Mouse (Mus musculus) T-helper 1 cell (primary cell): ENCODE measurements around the gene Ate1.

Experiments used
- in situ Hi-C: fragments of 300-600 bp; cut with MboI, MseI; formaldehyde crosslinking; loops from one replicate; pipeline ENCODE4 v1.15.1; 2025; ENCODE audit warnings: high pct_unique_total_duplicates

Gene Ate1

GRCm38 (mm10) chr7:130523451-130523850, 3.3 kb upstream of the Ate1 start:
- in situ Hi-C loops = loop anchor here (25.0 kb wide), 1 partner anchor 1039 kb away; the partner anchor contains the start of gene Bub3

DNA sequence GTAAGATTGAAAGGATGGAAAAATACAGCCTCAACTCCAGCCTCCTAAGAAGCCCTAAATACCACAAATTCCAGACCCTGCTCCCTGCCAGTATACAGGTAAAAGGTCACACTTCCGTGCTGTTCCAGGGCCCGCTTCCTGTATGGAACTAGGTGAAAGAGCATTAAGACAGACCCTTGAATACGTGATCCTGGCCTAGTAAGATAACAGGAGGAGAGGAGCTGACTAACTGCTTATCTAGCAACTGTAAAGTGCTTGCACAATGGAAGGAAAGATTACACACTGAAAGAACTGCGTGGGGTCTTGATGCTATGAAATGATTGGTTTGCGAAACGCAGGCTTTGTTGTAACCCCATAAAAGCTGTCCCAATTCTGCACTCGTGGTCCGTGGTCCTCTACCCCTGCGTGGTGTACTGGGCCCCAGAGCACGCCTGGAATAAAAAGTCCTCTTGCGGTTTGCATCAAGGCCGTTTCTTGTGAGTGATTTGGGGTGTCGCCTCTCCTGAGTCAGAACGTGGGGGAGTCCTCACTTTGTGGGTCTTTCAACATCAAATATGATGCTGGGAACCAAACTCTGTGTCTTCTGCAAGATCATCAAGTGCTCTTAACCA, 748 bp upstream of the Ate1 start:
- in situ Hi-C loops = loop anchor here (25.0 kb wide), 1 partner anchor 1041 kb away; the partner anchor contains the start of gene Bub3

DNA sequence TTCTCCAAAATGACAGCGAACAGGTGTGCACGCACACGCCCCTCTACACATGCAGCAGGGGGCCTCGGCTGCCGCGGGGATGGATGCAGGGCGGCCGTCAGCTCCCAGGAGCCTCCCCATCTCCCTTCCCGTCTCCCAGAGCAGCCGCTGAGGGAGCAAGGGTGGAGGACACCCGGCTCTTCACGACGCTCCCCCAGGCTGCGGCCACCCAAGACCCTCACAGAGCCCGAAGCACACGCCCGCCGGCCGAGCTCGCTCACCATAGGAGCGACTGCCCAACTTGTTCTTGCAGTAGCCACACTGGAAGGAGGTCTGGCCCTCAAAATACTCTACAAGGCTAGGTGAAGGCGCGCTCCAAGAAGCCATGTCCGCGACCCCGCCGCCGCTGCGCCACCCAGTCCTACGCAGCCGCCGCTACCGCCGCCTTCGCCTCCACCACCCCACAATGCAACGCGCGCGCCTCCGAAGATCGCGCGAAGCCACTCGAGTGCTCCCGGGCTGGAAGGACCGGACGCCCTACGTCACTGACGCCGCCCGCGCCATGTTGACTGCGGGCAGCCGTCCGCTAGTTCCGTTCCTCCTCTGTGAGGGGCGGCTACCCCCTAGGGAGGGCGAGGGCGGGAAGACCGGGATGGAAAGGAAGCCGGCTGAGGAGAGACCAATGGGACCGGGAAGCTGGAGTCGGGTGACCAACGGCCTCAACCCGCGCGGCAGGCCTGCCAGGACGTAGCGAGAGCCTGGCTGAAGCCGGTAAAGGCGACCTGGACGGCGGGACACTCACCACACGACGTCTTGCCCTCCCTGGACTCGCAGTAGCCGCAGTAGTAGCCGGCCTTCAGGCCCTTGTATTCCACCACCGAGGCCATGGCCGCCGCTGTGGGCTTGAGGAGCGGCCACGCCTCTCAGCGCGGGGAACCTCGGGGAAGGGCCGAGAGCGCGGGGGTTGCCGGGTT, 797 bp downstream of the Ate1 start:
- in situ Hi-C loops = loop anchor here (25.0 kb wide), 1 partner anchor 1043 kb away; the partner anchor contains the start of gene Bub3

- in situ Hi-C loops = loop anchor here (25.0 kb wide), 1 partner anchor 1044 kb away; the partner anchor contains the start of gene Bub3
Measured at GRCm38 (mm10) chr7:130518213-130519095, 1.7 kb downstream of the Ate1 start.

GRCm38 (mm10) chr7:130510243-130510642, 9.9 kb downstream of the Ate1 start:
- in situ Hi-C loops = loop anchor here (25.0 kb wide), 1 partner anchor 1052 kb away; the partner anchor contains the start of gene Bub3

DNA sequence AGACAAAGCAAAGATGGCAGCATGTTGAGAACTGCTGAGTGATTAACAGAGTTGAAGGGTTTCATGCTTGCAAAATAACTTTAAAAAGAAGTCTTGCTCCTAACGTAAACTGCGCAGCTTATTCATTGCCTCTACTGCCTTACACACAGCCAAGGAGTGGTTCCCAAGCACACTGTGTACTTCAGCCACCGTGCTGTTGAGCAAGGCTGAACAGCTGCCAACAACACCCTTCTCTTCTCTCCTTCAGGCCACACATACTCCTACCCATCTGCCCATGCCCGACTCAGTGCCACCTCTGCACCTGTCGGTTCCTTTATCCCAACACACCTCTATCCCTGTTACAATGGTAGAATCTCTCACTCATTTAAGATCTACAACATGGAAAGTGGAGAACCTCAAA, 17.2 kb downstream of the Ate1 start:
- in situ Hi-C loops = loop anchor here (25.0 kb wide), 1 partner anchor 1059 kb away; the partner anchor contains the start of gene Bub3

- in situ Hi-C loops = loop anchor here (25.0 kb wide), 1 partner anchor 1061 kb away; the partner anchor contains the start of gene Bub3
Measured at GRCm38 (mm10) chr7:130501499-130501898, 18.7 kb downstream of the Ate1 start.

DNA sequence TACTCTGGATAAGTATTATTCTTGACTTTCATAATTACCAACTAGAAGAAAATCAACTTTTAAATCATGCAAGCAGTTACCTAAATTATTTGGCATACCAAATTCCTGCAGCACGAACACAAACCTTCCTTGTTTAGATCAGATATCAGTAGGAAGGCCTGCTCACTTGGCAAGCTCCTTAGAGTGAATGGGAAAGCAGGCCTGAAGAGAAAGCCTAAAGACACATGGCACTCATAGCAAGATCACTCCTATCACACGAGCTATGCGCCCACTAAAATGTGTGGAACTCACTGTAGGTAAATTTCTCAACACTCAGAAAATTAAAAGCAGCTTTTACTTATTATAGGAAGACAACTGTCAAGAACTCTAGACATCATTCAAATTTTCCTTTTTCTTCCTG, 26.8 kb downstream of the Ate1 start:
- in situ Hi-C loops = no loop called here

DNA sequence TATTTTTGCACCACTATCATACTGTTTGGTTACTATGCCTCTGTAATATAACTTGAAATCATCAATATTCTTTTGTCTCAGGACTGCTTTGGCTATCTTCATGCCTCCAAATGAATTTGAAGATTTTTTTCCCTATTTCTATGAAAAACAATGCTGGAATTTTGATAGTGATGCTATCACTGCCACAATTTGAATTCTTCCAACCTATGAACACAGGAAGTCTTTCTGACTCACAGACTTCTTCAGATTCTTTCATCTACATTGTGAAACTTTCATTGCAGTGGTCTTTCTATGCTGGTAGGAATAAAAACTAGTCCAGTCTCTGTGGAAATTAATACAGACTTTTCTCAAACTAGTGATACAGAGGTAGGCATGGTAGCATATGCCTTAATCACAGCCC, 28.1 kb downstream of the Ate1 start:
- in situ Hi-C loops = no loop called here

DNA sequence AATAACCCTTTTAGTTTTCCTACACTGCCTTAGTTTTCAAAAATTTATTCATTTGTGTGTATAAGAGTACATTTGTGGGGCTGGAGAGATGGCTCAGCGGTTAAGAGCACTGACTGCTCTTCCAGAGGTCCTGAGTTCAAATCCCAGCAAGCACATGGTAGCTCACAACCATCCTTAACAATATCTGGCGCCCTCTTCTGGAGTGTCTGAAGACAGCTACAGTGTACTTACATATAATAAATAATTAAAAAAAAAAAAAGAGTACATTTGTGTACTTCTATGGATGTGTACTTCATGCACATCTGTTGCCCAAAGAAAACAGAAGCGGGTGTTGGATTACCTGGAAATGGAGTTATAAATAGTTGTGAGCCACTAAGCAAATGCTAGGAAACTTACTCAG, 41.2 kb downstream of the Ate1 start:
- in situ Hi-C loops = loop anchor here (5.0 kb wide), 1 partner anchor 832 kb away; no protein-coding TSS in a partner anchor

GRCm38 (mm10) chr7:130475970-130476369, 44.2 kb downstream of the Ate1 start:
- in situ Hi-C loops = loop anchor here (5.0 kb wide), 1 partner anchor 829 kb away; no protein-coding TSS in a partner anchor

- in situ Hi-C loops = no loop called here
Measured at GRCm38 (mm10) chr7:130473881-130474280, 46.3 kb downstream of the Ate1 start.

DNA sequence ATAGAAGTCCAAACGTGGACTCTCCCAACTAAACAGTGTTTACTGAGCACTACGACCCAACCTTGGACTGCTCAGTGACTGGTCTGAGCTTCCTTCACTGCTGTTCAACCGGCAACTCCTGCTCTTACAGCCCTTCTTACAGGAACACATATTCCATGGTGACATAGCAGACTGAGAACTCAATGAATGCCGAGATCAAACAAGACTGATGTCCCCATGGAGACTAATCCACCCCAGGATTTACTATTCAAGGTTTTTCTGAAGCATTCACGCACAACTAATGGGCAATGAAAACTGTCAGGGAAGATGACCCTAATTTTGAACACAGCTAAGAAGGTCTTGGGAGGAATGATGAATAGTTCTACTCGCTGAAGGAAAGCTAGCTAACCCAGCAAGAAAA, 47.5 kb downstream of the Ate1 start:
- in situ Hi-C loops = no loop called here

DNA sequence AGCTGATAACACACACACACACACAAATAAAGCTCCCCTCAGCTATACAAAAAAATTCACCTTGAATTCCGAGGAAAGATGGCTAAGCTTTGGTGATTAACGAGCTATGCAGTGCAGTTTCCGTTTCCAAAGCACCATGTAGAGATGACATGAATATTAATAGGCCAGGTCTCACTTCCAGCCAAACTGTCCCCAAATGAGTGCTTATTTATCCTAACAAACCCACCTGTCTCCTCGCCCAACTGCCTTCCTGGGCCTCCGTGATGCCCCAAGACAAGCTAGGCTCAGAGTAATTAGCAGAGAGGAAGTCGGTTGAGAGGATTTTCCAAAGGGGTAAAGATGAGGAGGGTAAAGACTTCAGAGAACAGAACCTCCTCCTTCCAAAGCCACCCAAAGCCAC, 49.1 kb downstream of the Ate1 start:
- in situ Hi-C loops = no loop called here

DNA sequence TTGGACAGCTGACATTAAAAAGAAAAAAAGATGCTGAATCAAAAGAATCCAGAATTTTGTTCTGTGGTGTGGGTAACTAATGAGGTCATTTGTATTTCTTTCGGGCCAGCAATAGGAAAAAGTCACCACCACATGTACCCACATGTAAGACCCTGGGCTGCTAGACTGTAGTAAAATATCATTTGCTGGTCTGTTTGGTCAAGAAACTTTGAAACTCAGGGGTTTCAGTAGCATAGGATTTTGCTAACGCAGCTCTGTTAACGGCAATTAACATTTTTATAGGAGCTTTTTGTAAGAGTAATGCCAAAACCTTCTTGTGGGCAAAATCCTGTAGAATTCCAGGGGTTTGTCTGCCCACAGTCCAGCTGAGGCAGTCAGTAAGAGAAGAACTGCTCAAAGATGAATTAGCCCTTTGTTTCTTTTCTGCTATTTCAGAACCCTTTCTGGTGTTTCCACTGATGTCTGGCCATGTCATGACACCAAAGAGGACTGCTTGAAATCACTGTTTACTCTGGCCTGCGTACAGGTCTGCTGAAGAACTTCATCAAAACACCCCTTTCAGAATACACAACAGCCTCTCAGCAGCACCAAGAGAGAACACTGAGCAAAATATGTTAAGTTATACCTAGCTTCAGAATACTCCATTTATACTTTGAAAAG, 64.5 kb downstream of the Ate1 start:
- in situ Hi-C loops = no loop called here

- in situ Hi-C loops = no loop called here
Measured at GRCm38 (mm10) chr7:130454226-130454625, 65.9 kb downstream of the Ate1 start.

- in situ Hi-C loops = no loop called here
Measured at GRCm38 (mm10) chr7:130435776-130436175, 84.4 kb downstream of the Ate1 start.

DNA sequence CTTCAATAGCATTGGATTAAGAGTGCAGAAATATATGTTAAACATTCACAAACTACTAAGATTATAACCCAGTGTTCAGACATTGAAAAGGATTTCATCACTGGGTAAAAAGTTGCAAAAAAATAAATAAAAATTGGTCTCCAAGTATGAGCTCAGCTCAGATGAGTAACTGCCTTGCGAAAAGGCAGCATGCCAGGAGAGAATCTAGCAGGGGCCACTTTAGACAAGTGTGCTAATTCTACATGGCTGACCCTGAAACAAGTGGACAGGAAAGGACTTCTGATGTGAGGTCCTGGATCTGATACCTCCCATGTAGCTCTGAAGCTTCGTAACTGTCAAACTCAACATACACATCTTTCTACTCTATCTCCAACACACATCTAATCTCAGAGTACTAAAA, 88.0 kb downstream of the Ate1 start:
- in situ Hi-C loops = no loop called here

DNA sequence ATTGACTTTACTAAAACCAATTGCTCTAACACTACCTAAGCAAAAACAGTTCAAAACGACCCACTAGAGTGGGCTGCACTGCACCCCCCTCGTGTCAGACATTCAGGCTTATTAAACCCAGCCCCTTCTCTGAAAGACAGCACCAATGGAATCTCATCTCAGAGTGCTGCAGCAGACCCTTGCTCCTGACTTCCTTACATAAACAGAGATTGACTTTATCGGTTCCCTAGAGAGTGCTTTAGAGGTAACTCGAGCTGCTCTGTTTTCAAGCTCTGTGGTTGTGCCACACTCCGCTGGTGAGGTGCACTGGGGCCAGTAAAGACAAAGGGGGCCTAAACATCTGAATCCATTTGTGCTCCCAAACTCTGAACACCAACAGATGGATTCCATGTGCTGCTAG, 93.6 kb downstream of the Ate1 start:
- in situ Hi-C loops = loop anchor here (10.0 kb wide), 1 partner anchor 1838 kb away; no protein-coding TSS in a partner anchor

DNA sequence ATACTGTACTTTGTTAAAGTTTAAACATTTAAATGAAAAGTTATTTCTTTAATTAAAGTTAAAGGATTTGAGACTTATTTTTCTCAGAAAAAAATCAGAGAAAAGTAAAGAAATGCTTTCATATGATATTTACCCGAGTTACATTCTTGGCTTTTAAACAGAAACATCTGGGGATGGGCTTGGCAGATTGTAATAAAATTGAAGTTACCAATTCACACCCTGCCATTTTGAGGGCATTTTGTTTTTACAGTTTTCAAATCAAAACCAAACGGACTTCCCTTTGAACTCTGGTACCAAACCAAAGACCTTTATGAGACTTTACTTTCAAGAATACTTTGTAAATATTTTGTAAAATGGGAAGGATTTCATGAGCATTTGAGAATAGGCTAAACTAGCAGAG, 94.2 kb downstream of the Ate1 start:
- in situ Hi-C loops = loop anchor here (10.0 kb wide), 1 partner anchor 1839 kb away; no protein-coding TSS in a partner anchor
